Mouse (Mus musculus): ENCODE measurements around the gene Acsl5. TPM values are rescaled to one million over a fixed set of nuclear protein-coding genes. Genes with fewer than 3 reads are reported as not detected.

Gene Acsl5
- total and polyA plus RNA-seq, 3 experiments = 8.0 to 14.7 (median 12.5) TPM

DNA sequence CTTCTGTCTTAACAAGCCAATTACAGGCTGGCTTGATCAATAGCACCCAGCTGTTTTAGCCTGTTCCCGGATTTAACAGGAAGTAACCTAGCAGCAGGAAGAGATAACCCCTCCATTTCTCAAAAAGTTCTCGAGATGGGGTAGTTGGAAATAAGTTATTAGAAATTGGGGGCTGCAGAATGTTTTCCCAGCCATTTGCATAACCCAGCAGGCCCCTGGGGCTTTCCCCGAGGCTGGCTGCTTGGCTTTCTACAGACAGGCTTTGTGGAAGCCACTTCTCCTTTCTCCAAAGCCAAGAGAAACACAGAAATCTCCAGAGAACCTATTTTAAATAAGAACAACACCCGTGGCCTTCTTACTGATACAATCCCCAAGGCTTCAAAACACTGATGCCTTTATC is 41.4 kb downstream of the Acsl5 start:
- no peak overlapping the region for H3K9ac ChIP-seq (ENCODE audit: low read depth, low read length)
- DNase-seq = no peak
- H3K27ac ChIP-seq = no peak overlapping the region
- no peaks in the 10 kb centered on the region for H3K4me1 ChIP-seq (ENCODE audit: control insufficient read depth, insufficient read depth, low read length)
- WGBS = 30% methylated on average over 4 of the region's 4 CpGs
- H3K4me3 ChIP-seq = no peak overlapping the region
- H3K79me2 ChIP-seq (replicated peaks; ENCODE audit: control insufficient read depth, insufficient read depth, low read length) = no peaks in the 10 kb centered on the region
- no peaks in the 10 kb centered on the region for H3K27me3 ChIP-seq (ENCODE audit: control insufficient read depth, insufficient read depth, low read length)
- no peaks in the 10 kb centered on the region for H3K36me3 ChIP-seq (ENCODE audit: control insufficient read depth, insufficient read depth, low read length)
- TF ChIP-seq CTCF (IDR thresholded peaks at IDR 0.05) (no peak), EP300 (IDR thresholded peaks at IDR 0.05; ENCODE audit: insufficient read depth, low read depth, low read length) (no peak), POLR2A (IDR thresholded peaks at IDR 0.05; ENCODE audit: insufficient read depth, low read depth, low read length) (no peak)
- intact Hi-C loops (cut with DNase I) = no loop called here

DNA sequence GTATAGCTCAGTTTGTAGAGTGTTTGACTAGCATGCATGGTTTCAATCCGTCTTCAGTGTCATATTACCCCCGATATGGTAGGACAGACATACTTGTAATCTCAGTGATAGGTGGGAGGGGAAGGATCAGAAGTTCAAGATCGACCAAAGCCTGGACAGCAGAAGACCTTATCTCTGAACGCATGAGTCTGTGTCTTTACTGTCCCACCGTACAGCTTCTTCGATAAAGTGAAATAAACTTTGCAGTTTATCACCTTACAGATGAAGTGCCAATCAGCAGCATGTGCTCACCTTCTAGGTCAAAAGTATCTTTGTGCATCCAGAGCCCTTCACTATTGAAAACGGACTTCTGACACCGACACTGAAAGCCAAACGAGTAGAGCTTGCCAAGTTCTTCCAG is 43.3 kb downstream of the Acsl5 start:
- 78% methylated on average over 9 of the region's 9 CpGs for WGBS
- H3K4me1 ChIP-seq (ENCODE audit: control insufficient read depth, insufficient read depth, low read length) = no peaks in the 10 kb centered on the region
- TF ChIP-seq POLR2A (IDR thresholded peaks at IDR 0.05; ENCODE audit: insufficient read depth, low read depth, low read length) (no peak), EP300 (IDR thresholded peaks at IDR 0.05; ENCODE audit: insufficient read depth, low read depth, low read length) (no peak), CTCF (IDR thresholded peaks at IDR 0.05) (no peak)
- no peak overlapping the region for H3K9ac ChIP-seq (ENCODE audit: low read depth, low read length)
- no peaks in the 10 kb centered on the region; the same call in 1 of the 2 replicates for H3K36me3 ChIP-seq (ENCODE audit: control insufficient read depth, insufficient read depth, low read length)
- H3K27ac ChIP-seq = no peak overlapping the region
- intact Hi-C loops (cut with DNase I) = no loop called here
- H3K79me2 ChIP-seq (replicated peaks; ENCODE audit: control insufficient read depth, insufficient read depth, low read length) = no peaks in the 10 kb centered on the region
- DNase-seq = no peak
- H3K4me3 ChIP-seq = no peak overlapping the region
- no peaks in the 10 kb centered on the region for H3K27me3 ChIP-seq (ENCODE audit: control insufficient read depth, insufficient read depth, low read length)

DNA sequence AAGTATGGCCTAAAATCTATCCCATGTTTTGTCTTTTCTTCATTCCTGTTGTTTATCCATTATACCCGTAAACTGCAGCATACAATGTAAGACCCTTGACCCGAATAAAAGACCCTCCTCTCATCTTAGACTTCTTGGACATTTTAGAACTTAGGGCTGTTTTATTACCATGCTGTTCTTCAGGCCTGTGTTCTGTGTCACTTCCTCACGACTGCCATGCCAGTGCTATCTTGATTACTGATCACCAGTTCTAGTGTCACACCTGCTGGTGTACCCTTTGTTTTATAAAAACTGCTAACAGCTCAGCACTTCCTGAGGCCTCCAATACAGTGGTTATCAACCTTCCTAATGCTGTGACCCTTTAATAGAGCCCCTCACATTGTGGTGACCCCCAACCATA is 43.8 kb downstream of the Acsl5 start:
- TF ChIP-seq POLR2A (IDR thresholded peaks at IDR 0.05; ENCODE audit: insufficient read depth, low read depth, low read length) (no peak), EP300 (IDR thresholded peaks at IDR 0.05; ENCODE audit: insufficient read depth, low read depth, low read length) (no peak), CTCF (IDR thresholded peaks at IDR 0.05) (no peak)
- no peak overlapping the region for H3K27ac ChIP-seq
- H3K4me3 ChIP-seq = no peak overlapping the region
- no peaks in the 10 kb centered on the region for H3K4me1 ChIP-seq (ENCODE audit: control insufficient read depth, insufficient read depth, low read length)
- no peaks in the 10 kb centered on the region for H3K27me3 ChIP-seq (ENCODE audit: control insufficient read depth, insufficient read depth, low read length)
- H3K9ac ChIP-seq (ENCODE audit: low read depth, low read length) = no peak overlapping the region
- WGBS = 81% methylated on average over 3 of the region's 3 CpGs
- no peak for DNase-seq
- no peaks in the 10 kb centered on the region for H3K79me2 ChIP-seq (replicated peaks; ENCODE audit: control insufficient read depth, insufficient read depth, low read length)
- intact Hi-C loops (cut with DNase I) = no loop called here
- H3K36me3 ChIP-seq (ENCODE audit: control insufficient read depth, insufficient read depth, low read length) = no peaks in the 10 kb centered on the region; the same call in 1 of the 2 replicates

DNA sequence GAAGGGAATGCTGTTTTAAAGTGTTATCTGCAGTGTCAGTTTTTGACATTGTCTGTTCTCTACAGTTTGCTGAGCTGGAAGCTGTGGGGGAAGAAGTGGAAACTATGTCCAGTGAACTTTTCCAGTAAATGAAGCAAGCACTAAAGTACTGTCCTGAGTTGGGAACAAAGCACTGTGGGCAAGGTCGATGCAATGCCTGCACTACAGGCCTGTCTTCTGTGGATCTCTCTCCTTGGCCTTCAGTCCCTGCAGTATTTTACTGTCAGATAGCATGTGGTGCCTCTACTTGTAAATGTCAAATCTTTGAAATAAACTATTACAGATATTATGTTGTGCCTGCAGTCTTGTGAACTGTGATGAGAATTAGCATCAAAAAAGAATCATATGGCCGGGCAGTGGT is 44.6 kb downstream of the Acsl5 start:
- TF ChIP-seq EP300 (IDR thresholded peaks at IDR 0.05; ENCODE audit: insufficient read depth, low read depth, low read length) (no peak), CTCF (IDR thresholded peaks at IDR 0.05) (no peak), POLR2A (IDR thresholded peaks at IDR 0.05; ENCODE audit: insufficient read depth, low read depth, low read length) (no peak)
- no peaks in the 10 kb centered on the region for H3K79me2 ChIP-seq (replicated peaks; ENCODE audit: control insufficient read depth, insufficient read depth, low read length)
- H3K4me1 ChIP-seq (ENCODE audit: control insufficient read depth, insufficient read depth, low read length) = no peaks in the 10 kb centered on the region
- no peaks in the 10 kb centered on the region; the same call in 1 of the 2 replicates for H3K36me3 ChIP-seq (ENCODE audit: control insufficient read depth, insufficient read depth, low read length)
- intact Hi-C loops (cut with DNase I) = no loop called here
- no peak overlapping the region for H3K9ac ChIP-seq (ENCODE audit: low read depth, low read length)
- DNase-seq = no peak
- no peaks in the 10 kb centered on the region for H3K27me3 ChIP-seq (ENCODE audit: control insufficient read depth, insufficient read depth, low read length)
- no peak overlapping the region for H3K4me3 ChIP-seq
- no peak overlapping the region for H3K27ac ChIP-seq
- 87% methylated on average over 2 of the region's 2 CpGs for WGBS

DNA sequence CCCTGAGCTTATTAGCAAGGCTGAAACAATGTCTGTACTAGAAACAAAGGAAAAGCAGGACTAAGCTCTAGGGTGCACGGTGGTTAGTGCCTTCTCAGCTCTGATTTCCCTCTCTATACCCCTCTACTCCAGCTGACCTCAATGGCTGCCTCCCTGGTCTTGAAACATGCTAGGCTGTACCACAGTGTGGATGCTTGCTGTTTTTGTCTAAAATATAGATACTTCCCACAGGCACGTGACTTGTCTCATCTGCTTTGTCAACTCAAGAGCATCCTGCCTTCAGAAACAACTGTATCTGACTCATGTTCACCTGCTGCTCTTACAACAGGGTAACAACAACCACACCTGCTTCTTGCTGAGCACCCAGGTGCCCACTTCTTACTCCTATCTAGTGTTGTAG is 45.8 kb downstream of the Acsl5 start:
- Histone ChIP-seq H3K36me3 (ENCODE audit: control insufficient read depth, insufficient read depth, low read length) (no peaks in the 10 kb centered on the region; the same call in 1 of the 2 replicates), H3K27me3 (ENCODE audit: control insufficient read depth, insufficient read depth, low read length) (no peaks in the 10 kb centered on the region), H3K4me1 (ENCODE audit: control insufficient read depth, insufficient read depth, low read length) (no peaks in the 10 kb centered on the region), H3K4me3 (no peak overlapping the region), H3K9ac (ENCODE audit: low read depth, low read length) (no peak overlapping the region), H3K27ac (no peak overlapping the region), H3K79me2 (replicated peaks; ENCODE audit: control insufficient read depth, insufficient read depth, low read length) (no peaks in the 10 kb centered on the region)
- intact Hi-C loops (cut with DNase I) = no loop called here
- WGBS = 91% methylated on average over 2 of the region's 2 CpGs
- TF ChIP-seq EP300 (IDR thresholded peaks at IDR 0.05; ENCODE audit: insufficient read depth, low read depth, low read length) = no peak
- TF ChIP-seq POLR2A (IDR thresholded peaks at IDR 0.05; ENCODE audit: insufficient read depth, low read depth, low read length) = no peak
- no peak for TF ChIP-seq CTCF (IDR thresholded peaks at IDR 0.05)
- DNase-seq = no peak

DNA sequence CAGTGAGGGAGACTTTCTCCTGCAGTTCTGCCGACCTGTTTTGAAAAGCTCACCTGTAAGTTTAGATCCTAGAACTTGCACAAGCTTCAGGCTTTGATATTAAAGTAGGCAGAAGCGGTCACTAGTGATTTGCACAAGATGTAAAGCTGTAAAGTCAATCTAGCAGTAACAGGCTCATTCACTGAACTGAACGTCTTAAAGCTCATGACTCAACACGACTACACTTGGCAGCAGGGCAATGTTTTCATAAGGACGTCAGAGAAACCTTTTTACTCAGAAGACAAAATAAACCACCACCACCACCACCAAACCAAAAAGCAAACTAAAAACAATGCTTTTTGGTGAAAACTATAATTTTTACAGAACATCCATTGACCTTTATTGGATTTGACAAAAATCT is 46.2 kb downstream of the Acsl5 start:
- Histone ChIP-seq H3K9ac (ENCODE audit: low read depth, low read length) (no peak overlapping the region), H3K4me1 (ENCODE audit: control insufficient read depth, insufficient read depth, low read length) (no peaks in the 10 kb centered on the region), H3K27ac (no peak overlapping the region), H3K27me3 (ENCODE audit: control insufficient read depth, insufficient read depth, low read length) (no peaks in the 10 kb centered on the region), H3K79me2 (replicated peaks; ENCODE audit: control insufficient read depth, insufficient read depth, low read length) (no peaks in the 10 kb centered on the region), H3K4me3 (no peak overlapping the region), H3K36me3 (ENCODE audit: control insufficient read depth, insufficient read depth, low read length) (no peaks in the 10 kb centered on the region; the same call in 1 of the 2 replicates)
- intact Hi-C loops (cut with DNase I) = no loop called here
- 65% methylated on average over 5 of the region's 5 CpGs for WGBS
- no peak for DNase-seq
- no peak for TF ChIP-seq POLR2A (IDR thresholded peaks at IDR 0.05; ENCODE audit: insufficient read depth, low read depth, low read length)
- TF ChIP-seq EP300 (IDR thresholded peaks at IDR 0.05; ENCODE audit: insufficient read depth, low read depth, low read length) = no peak
- no peak for TF ChIP-seq CTCF (IDR thresholded peaks at IDR 0.05)

Measured in heart, adult 2 months (tissue).